8 mouse cellular contexts compared by ENCODE assay signal in genomic region chr3:95905940-95906492, GRCm38 (mm10). TPM values are rescaled to one million over a fixed set of nuclear protein-coding genes. Genes with fewer than 3 reads are reported as not detected.
DNase-seq lines count a peak whose midpoint lies in the region; ATAC-seq and TF ChIP-seq lines count a peak whose summit lies in the region.

No protein-coding gene starts in this region.

- no peaks in the 10 kb centered on the region for H3K36me3 ChIP-seq in ES-E14 (ENCODE audit: control insufficient read depth, insufficient read depth, low read length, poor library complexity, severe bottlenecking)
- H3K36me3 ChIP-seq in embryonic facial prominence, embryonic 10.5 days (replicated peaks), result peaks cover 11% of the 10 kb centered on the region
- H3K36me3 ChIP-seq in hindbrain, embryonic 10.5 days, result peaks cover 3% of the 10 kb centered on the region; the same call in 1 of the 2 replicates
- no peaks in the 10 kb centered on the region for H3K36me3 ChIP-seq in limb, embryonic 13.5 days
- no peaks in the 10 kb centered on the region for H3K36me3 ChIP-seq in midbrain, embryonic 11.5 days (ENCODE audit: control insufficient read depth, insufficient read depth, low read length)

- H3K4me2 ChIP-seq in limb, embryonic 13.5 days (replicated peaks), result peak overlapping the region; percentile 93
- H3K4me2 ChIP-seq in midbrain, embryonic 11.5 days, result peak overlapping the region; percentile 56

- in situ Hi-C loops in ES-E14 (cut with MboI; ENCODE audit: low sequenced_read_pairs in 2 of 2, unreplicated experiment in 2 of 2), result no loop called here

- no peaks in the 10 kb centered on the region for H3K9me3 ChIP-seq in ES-E14 (ENCODE audit: control insufficient read depth, insufficient read depth, low read depth, low read length)
- no peaks in the 10 kb centered on the region for H3K9me3 ChIP-seq in embryonic facial prominence, embryonic 10.5 days
- no peaks in the 10 kb centered on the region for H3K9me3 ChIP-seq in hindbrain, embryonic 10.5 days
- H3K9me3 ChIP-seq in limb, embryonic 13.5 days, result no peaks in the 10 kb centered on the region
- no peaks in the 10 kb centered on the region for H3K9me3 ChIP-seq in midbrain, embryonic 11.5 days (ENCODE audit: control insufficient read depth, low read length)

- WGBS in embryonic facial prominence, embryonic 10.5 days, result 1% methylated on average over 12 of the region's 12 CpGs
- WGBS in hindbrain, embryonic 10.5 days, result 0% methylated on average over 12 of the region's 12 CpGs
- under 1% methylated on average over 12 of the region's 12 CpGs for WGBS in limb, embryonic 13.5 days
- under 1% methylated on average over 12 of the region's 12 CpGs for WGBS in midbrain, embryonic 11.5 days

- H3K9ac ChIP-seq in ES-E14 (ENCODE audit: insufficient read depth, low read depth, low read length, poor library complexity, severe bottlenecking), result no peak overlapping the region
- peak overlapping the region; percentile 73; the same call in 1 of the 2 replicates for H3K9ac ChIP-seq in limb, embryonic 13.5 days
- H3K9ac ChIP-seq in midbrain, embryonic 11.5 days (ENCODE audit: low read length), result peak overlapping the region; percentile 62

- DNase-seq in heart, adult 18-20 months, result peak; percentile 62 to 72
- no peak for DNase-seq in heart, postnatal 25 days (ENCODE audit: low spot score)
- DNase-seq in ES-E14 (ENCODE audit: low read depth, low spot score), result no peak
- DNase-seq in embryonic facial prominence, embryonic 10.5 days (ENCODE audit: low spot score), result peak; percentile 72
- DNase-seq in hindbrain, embryonic 10.5 days (ENCODE audit: low spot score), result peak; percentile 63
- peak; percentile 94 for DNase-seq in midbrain, embryonic 11.5 days (ENCODE audit: low spot score, missing footprints)
- peak; percentile 56 for DNase-seq in thymus, postnatal 25 days

- no peak overlapping the region for H3K27ac ChIP-seq in ES-E14 (ENCODE audit: insufficient read depth, low read depth, low read length, poor library complexity, severe bottlenecking)
- peak overlapping the region; percentile 92 for H3K27ac ChIP-seq in embryonic facial prominence, embryonic 10.5 days (replicated peaks)
- H3K27ac ChIP-seq in hindbrain, embryonic 10.5 days, result peak overlapping the region; percentile 92
- no peak overlapping the region for H3K27ac ChIP-seq in limb, embryonic 13.5 days
- 0 out of 2 replicates have a peak overlapping the region, but pooled peaks have one; percentile 59 for H3K27ac ChIP-seq in midbrain, embryonic 11.5 days (ENCODE audit: low read depth, low read length)

- H3K27me3 ChIP-seq in embryonic facial prominence, embryonic 10.5 days (replicated peaks; ENCODE audit: low read depth, poor library complexity, severe bottlenecking), result peaks cover 9% of the 10 kb centered on the region; the same call in 1 of the 2 replicates
- peaks cover 11% of the 10 kb centered on the region; the same call in 1 of the 2 replicates for H3K27me3 ChIP-seq in hindbrain, embryonic 10.5 days (ENCODE audit: insufficient read depth, poor library complexity, severe bottlenecking)
- no peaks in the 10 kb centered on the region for H3K27me3 ChIP-seq in limb, embryonic 13.5 days
- peaks cover 2% of the 10 kb centered on the region; the same call in 1 of the 2 replicates for H3K27me3 ChIP-seq in midbrain, embryonic 11.5 days (ENCODE audit: control insufficient read depth, insufficient read depth, low read length)

- H3K4me3 ChIP-seq in ES-E14 (ENCODE audit: insufficient read depth in 1 of 2, low read depth in 1 of 2, low read length in 2 of 2, poor library complexity in 1 of 2, severe bottlenecking in 1 of 2), result no peak overlapping the region; a peak in 1 of 4 replicates
- peak overlapping the region; percentile 64 for H3K4me3 ChIP-seq in embryonic facial prominence, embryonic 10.5 days
- H3K4me3 ChIP-seq in hindbrain, embryonic 10.5 days, result peak overlapping the region; percentile 57
- peak overlapping the region; percentile 47 for H3K4me3 ChIP-seq in limb, embryonic 13.5 days
- peak overlapping the region; percentile 28 for H3K4me3 ChIP-seq in midbrain, embryonic 11.5 days (ENCODE audit: low read depth, low read length)

- peaks cover 4 to 18% of the 10 kb centered on the region in 2 experiments; a peak in 3 of 4 replicates for H3K4me1 ChIP-seq in ES-E14 (ENCODE audit: control insufficient read depth in 2 of 2, insufficient read depth in 2 of 2, low read length in 2 of 2, poor library complexity in 1 of 2)
- peaks cover 60% of the 10 kb centered on the region for H3K4me1 ChIP-seq in embryonic facial prominence, embryonic 10.5 days
- peaks cover 64% of the 10 kb centered on the region for H3K4me1 ChIP-seq in hindbrain, embryonic 10.5 days (replicated peaks)
- peaks cover 55% of the 10 kb centered on the region for H3K4me1 ChIP-seq in limb, embryonic 13.5 days
- peaks cover 28% of the 10 kb centered on the region for H3K4me1 ChIP-seq in midbrain, embryonic 11.5 days (ENCODE audit: control insufficient read depth, insufficient read depth, low read length)

- peak; percentile 14; the same call in 1 of the 2 replicates for ATAC-seq in limb, embryonic 13.5 days (ENCODE audit: low FRiP score, low read depth)
- ATAC-seq in midbrain, embryonic 11.5 days (ENCODE audit: low FRiP score), result 0 out of 2 replicates have a peak, but pooled peaks have one; percentile 28

- intact Hi-C loops in heart, postnatal 25 days (cut with DNase I), result loop anchor here (1.0 to 2.0 kb wide), 2 partner anchors 23 to 45 kb away; no protein-coding TSS in a partner anchor

TF ChIP-seq in ES-E14, 5 proteins besides CTCF, POLR2A, EP300 and RAD21:
- TF ChIP-seq ZNF384 (IDR thresholded peaks at IDR 0.05; ENCODE audit: low read depth, low read length) (no peak), CHD2 (IDR thresholded peaks at IDR 0.05; ENCODE audit: low read depth, low read length) (no peak), HCFC1 (IDR thresholded peaks at IDR 0.05; ENCODE audit: borderline replicate concordance, insufficient read depth, low read length) (no peak), ZC3H11A (IDR thresholded peaks at IDR 0.05; ENCODE audit: borderline replicate concordance, low read depth, low read length) (0 out of 2 replicates have a peak, but pooled peaks have one; percentile 21), MAFK (IDR thresholded peaks at IDR 0.05; ENCODE audit: insufficient read depth, low read depth, low read length) (no peak)

RNA-seq across cellular contexts. Expression of gene Car14, which starts 1.5 kb away (rescaled TPM):
- total RNA-seq in heart, adult 18-20 months (2021), result 100 to 1,000 TPM; 137 to 170 TPM
- 100 to 1,000 TPM; 171 to 175 TPM for total RNA-seq in heart, postnatal 25 days (2021)
- 2.5 and 4.0 TPM in 2 replicates for total RNA-seq in ES-E14 (2012; rRNA removed)
- 120 and 133 TPM in 2 replicates for polyA plus RNA-seq in embryonic facial prominence, embryonic 10.5 days (2016; fragmentation: Nextera tagmentation; extraction: Ambion mirVana)
- 50.1 and 69.4 TPM in 2 replicates for polyA plus RNA-seq in hindbrain, embryonic 10.5 days (2016; fragmentation: Nextera tagmentation; extraction: Ambion mirVana)
- polyA plus RNA-seq in limb, embryonic 13.5 days (2015; fragmentation: Nextera tagmentation; extraction: Ambion mirVana), result 36.8 and 37.0 TPM in 2 replicates
- 32.1 and 33.4 TPM in 2 replicates for polyA plus RNA-seq in midbrain, embryonic 11.5 days (2014; fragmentation: Nextera tagmentation; extraction: Ambion mirVana)

RNA-seq across cellular contexts. Expression of gene Aph1a, which starts 12.2 kb away (rescaled TPM):
- 100 to 1,000 TPM; 109 to 125 TPM for total RNA-seq in heart, adult 18-20 months (2021)
- total RNA-seq in heart, postnatal 25 days (2021), result 100 to 1,000 TPM; 110 to 120 TPM
- total RNA-seq in ES-E14 (2012; rRNA removed), result 70.9 and 85.9 TPM in 2 replicates
- 33.4 and 36.1 TPM in 2 replicates for polyA plus RNA-seq in embryonic facial prominence, embryonic 10.5 days (2016; fragmentation: Nextera tagmentation; extraction: Ambion mirVana)
- polyA plus RNA-seq in hindbrain, embryonic 10.5 days (2016; fragmentation: Nextera tagmentation; extraction: Ambion mirVana), result 33.9 and 35.8 TPM in 2 replicates
- polyA plus RNA-seq in limb, embryonic 13.5 days (2015; fragmentation: Nextera tagmentation; extraction: Ambion mirVana), result 30.2 and 30.9 TPM in 2 replicates
- polyA plus RNA-seq in midbrain, embryonic 11.5 days (2014; fragmentation: Nextera tagmentation; extraction: Ambion mirVana), result 32.5 and 34.3 TPM in 2 replicates

RNA-seq across cellular contexts. Expression of gene BC028528, which starts 14.2 kb away (rescaled TPM):
- 1 to 10 TPM; 7.6 to 9.6 TPM for total RNA-seq in heart, adult 18-20 months (2021)
- total RNA-seq in heart, postnatal 25 days (2021), result 10 to 100 TPM in 1 of 2 experiments, 1 to 10 TPM in 1; 7.2 to 13.9 TPM
- total RNA-seq in ES-E14 (2012; rRNA removed), result 6.4 and 9.5 TPM in 2 replicates
- polyA plus RNA-seq in embryonic facial prominence, embryonic 10.5 days (2016; fragmentation: Nextera tagmentation; extraction: Ambion mirVana), result 7.6 and 10.2 TPM in 2 replicates
- polyA plus RNA-seq in hindbrain, embryonic 10.5 days (2016; fragmentation: Nextera tagmentation; extraction: Ambion mirVana), result 12.3 and 12.7 TPM in 2 replicates
- polyA plus RNA-seq in limb, embryonic 13.5 days (2015; fragmentation: Nextera tagmentation; extraction: Ambion mirVana), result 14.5 and 16.1 TPM in 2 replicates
- 8.5 and 8.9 TPM in 2 replicates for polyA plus RNA-seq in midbrain, embryonic 11.5 days (2014; fragmentation: Nextera tagmentation; extraction: Ambion mirVana)

RNA-seq across cellular contexts. Expression of gene Anp32e, which starts 23.0 kb away (rescaled TPM):
- total RNA-seq in heart, adult 18-20 months (2021), result 10 to 100 TPM; 87.2 to 89.3 TPM
- total RNA-seq in heart, postnatal 25 days (2021), result 10 to 100 TPM; 74.2 to 92.2 TPM
- 40.9 and 50.8 TPM in 2 replicates for total RNA-seq in ES-E14 (2012; rRNA removed)
- polyA plus RNA-seq in embryonic facial prominence, embryonic 10.5 days (2016; fragmentation: Nextera tagmentation; extraction: Ambion mirVana), result 369 and 371 TPM in 2 replicates
- polyA plus RNA-seq in hindbrain, embryonic 10.5 days (2016; fragmentation: Nextera tagmentation; extraction: Ambion mirVana), result 266 and 352 TPM in 2 replicates
- 231 and 249 TPM in 2 replicates for polyA plus RNA-seq in limb, embryonic 13.5 days (2015; fragmentation: Nextera tagmentation; extraction: Ambion mirVana)
- 149 and 151 TPM in 2 replicates for polyA plus RNA-seq in midbrain, embryonic 11.5 days (2014; fragmentation: Nextera tagmentation; extraction: Ambion mirVana)

RNA-seq across cellular contexts. Expression of gene Ciart, which starts 24.0 kb away (rescaled TPM):
- total RNA-seq in heart, adult 18-20 months (2021), result 1 to 10 TPM; 5.9 TPM
- 10 to 100 TPM in 1 of 2 experiments, 1 to 10 TPM in 1; 2.1 to 12.9 TPM for total RNA-seq in heart, postnatal 25 days (2021)
- total RNA-seq in ES-E14 (2012; rRNA removed), result 8.6 and 14.1 TPM in 2 replicates
- polyA plus RNA-seq in embryonic facial prominence, embryonic 10.5 days (2016; fragmentation: Nextera tagmentation; extraction: Ambion mirVana), result 11.5 and 13.4 TPM in 2 replicates
- 9.5 and 13.6 TPM in 2 replicates for polyA plus RNA-seq in hindbrain, embryonic 10.5 days (2016; fragmentation: Nextera tagmentation; extraction: Ambion mirVana)
- 9.7 and 10.2 TPM in 2 replicates for polyA plus RNA-seq in limb, embryonic 13.5 days (2015; fragmentation: Nextera tagmentation; extraction: Ambion mirVana)
- 4.5 and 4.6 TPM in 2 replicates for polyA plus RNA-seq in midbrain, embryonic 11.5 days (2014; fragmentation: Nextera tagmentation; extraction: Ambion mirVana)

Comparison
In these comparisons a context has a peak if more than half of its experiments do, and no peak if none do; other contexts are left out.
1. DNase-seq: peak in heart, adult 18-20 months (2 of 2), embryonic facial prominence, embryonic 10.5 days (single experiment), hindbrain, embryonic 10.5 days (single experiment), midbrain, embryonic 11.5 days (single experiment) and thymus, postnatal 25 days (single experiment); none in heart, postnatal 25 days (single experiment) and ES-E14 (single experiment).
2. H3K27ac ChIP-seq: peak in embryonic facial prominence, embryonic 10.5 days (single experiment), hindbrain, embryonic 10.5 days (single experiment) and midbrain, embryonic 11.5 days (single experiment); none in ES-E14 (single experiment) and limb, embryonic 13.5 days (single experiment).
3. H3K4me3 ChIP-seq: peak in embryonic facial prominence, embryonic 10.5 days (single experiment), hindbrain, embryonic 10.5 days (single experiment), limb, embryonic 13.5 days (single experiment) and midbrain, embryonic 11.5 days (single experiment); none in ES-E14 (0 of 2).